Mouse (Mus musculus): ENCODE results near the gene Dzip1.

- TF ChIP-seq CTCF (conservative IDR thresholded peaks at IDR 0.05; ENCODE audit: insufficient read depth, insufficient read length, low read depth, low read length) = no peak
- no peak for TF ChIP-seq POLR2A (IDR thresholded peaks at IDR 0.05; ENCODE audit: low read depth, low read length)
Observed at GRCm38 (mm10) chr14:118846834-118847233, 78.4 kb downstream of the Dzip1 start.

Data from kidney, adult 2 months (tissue).